Mouse (Mus musculus): ENCODE measurements around the gene Tns1.
A peak's percentile ranks its signal among the peaks of the same experiment; 100 is the strongest.

Tns1 gene

GRCm38 (mm10) chr1:74091138-74091537 lies 33.1 kb downstream of the Tns1 start:
- no peak for DNase-seq (ENCODE audit: low spot score)

- no peak for DNase-seq (ENCODE audit: low spot score)
Observed at GRCm38 (mm10) chr1:74090329-74090728, 33.9 kb downstream of the Tns1 start.

- no peak for DNase-seq (ENCODE audit: low spot score)
Observed at GRCm38 (mm10) chr1:74088569-74088968, 35.7 kb downstream of the Tns1 start.

GRCm38 (mm10) chr1:74085566-74085965 lies 38.7 kb downstream of the Tns1 start:
- no peak for DNase-seq (ENCODE audit: low spot score)

- no peak for DNase-seq (ENCODE audit: low spot score)
Observed at GRCm38 (mm10) chr1:74084752-74085151, 39.5 kb downstream of the Tns1 start.

GRCm38 (mm10) chr1:74084065-74084705 lies 40.1 kb downstream of the Tns1 start:
- no peak for DNase-seq (ENCODE audit: low spot score)

GRCm38 (mm10) chr1:74082841-74083463 lies 41.3 kb downstream of the Tns1 start:
- DNase-seq (ENCODE audit: low spot score) = peak; percentile 41

GRCm38 (mm10) chr1:74081573-74081989 lies 42.7 kb downstream of the Tns1 start:
- no peak for DNase-seq (ENCODE audit: low spot score)

- peak; percentile 59 for DNase-seq (ENCODE audit: low spot score)
Observed at GRCm38 (mm10) chr1:74077353-74077752, 46.9 kb downstream of the Tns1 start.

- no peak for DNase-seq (ENCODE audit: low spot score)
Observed at GRCm38 (mm10) chr1:74076230-74076629, 48.0 kb downstream of the Tns1 start.

GRCm38 (mm10) chr1:74074693-74075485 lies 49.4 kb downstream of the Tns1 start:
- no peak for DNase-seq (ENCODE audit: low spot score)

GRCm38 (mm10) chr1:74073791-74074190 lies 50.5 kb downstream of the Tns1 start:
- DNase-seq (ENCODE audit: low spot score) = no peak

- no peak for DNase-seq (ENCODE audit: low spot score)
Observed at GRCm38 (mm10) chr1:74070745-74071144, 53.5 kb downstream of the Tns1 start.

GRCm38 (mm10) chr1:74070001-74070551 lies 54.2 kb downstream of the Tns1 start:
- DNase-seq (ENCODE audit: low spot score) = no peak

- no peak for DNase-seq (ENCODE audit: low spot score)
Observed at GRCm38 (mm10) chr1:74069085-74069835, 55.0 kb downstream of the Tns1 start.

- DNase-seq (ENCODE audit: low spot score) = peak; percentile 14
Observed at GRCm38 (mm10) chr1:74068366-74069084, 55.7 kb downstream of the Tns1 start.

GRCm38 (mm10) chr1:74067866-74068265 lies 56.4 kb downstream of the Tns1 start:
- peak; percentile 6 for DNase-seq (ENCODE audit: low spot score)

- no peak for DNase-seq (ENCODE audit: low spot score)
Observed at GRCm38 (mm10) chr1:74066576-74066975, 57.7 kb downstream of the Tns1 start.

GRCm38 (mm10) chr1:74066061-74066460 lies 58.2 kb downstream of the Tns1 start:
- no peak for DNase-seq (ENCODE audit: low spot score)

GRCm38 (mm10) chr1:74060046-74060445 lies 64.2 kb downstream of the Tns1 start:
- DNase-seq (ENCODE audit: low spot score) = no peak

- no peak for DNase-seq (ENCODE audit: low spot score)
Observed at GRCm38 (mm10) chr1:74059552-74059951, 64.7 kb downstream of the Tns1 start.

Measured in T-cell, adult 2 months (primary cell).